In the genomic region with DNA sequence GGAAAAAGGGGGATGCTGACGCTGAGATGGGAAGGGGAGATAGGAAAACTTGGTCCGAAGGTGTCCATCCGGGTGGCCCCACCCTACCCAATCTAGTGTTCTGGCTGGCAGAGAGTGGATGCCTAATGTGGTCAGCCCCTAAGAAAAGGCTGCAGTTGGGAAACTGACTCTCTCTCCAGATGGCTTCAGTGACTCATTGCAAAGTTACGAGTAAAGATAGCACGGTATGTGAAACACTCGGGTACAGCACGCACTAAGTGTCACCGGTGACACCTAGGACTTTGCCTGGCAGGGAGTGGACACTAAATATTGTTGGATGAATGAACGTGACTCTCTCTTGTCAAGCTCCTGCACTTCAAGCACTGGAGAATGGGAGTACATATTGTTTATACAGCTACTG, we compare ENCODE assay signal across 27 mouse cellular contexts. TPM values are rescaled to one million over a fixed set of nuclear protein-coding genes. Genes with fewer than 3 reads are reported as not detected.
"Had no signal": no experiment of that assay in that cellular context is flagged by ENCODE, and none has a peak within 500 bp of the region (broad histone marks: within the 10 kb centered on the region; RNA-seq: fewer than 3 reads in every experiment).

No protein-coding gene starts in this region.

- H3K27ac ChIP-seq: kidney, embryonic 15.5 days; left cerebral cortex, adult 2 months; liver, embryonic 13.5 days; neural tube, embryonic 12.5 days; neural tube, embryonic 15.5 days; stomach, postnatal 0 days had no signal

- H3K9me3 ChIP-seq: kidney, embryonic 15.5 days; liver, embryonic 13.5 days; neural tube, embryonic 12.5 days; neural tube, embryonic 15.5 days had no signal

- H3K4me3 ChIP-seq: kidney, embryonic 15.5 days; left cerebral cortex, adult 2 months; liver, embryonic 13.5 days; neural tube, embryonic 12.5 days; neural tube, embryonic 15.5 days had no signal

- DNase-seq: kidney, postnatal 10 days; kidney, postnatal 36 days; layer of hippocampus, postnatal 36 days; liver, embryonic 13.5 days; lung, adult 2 months; lung, postnatal 14 days; lung, postnatal 4 days; midbrain, embryonic 14.5 days; right cerebral cortex, adult 18-20 months; right cerebral cortex, postnatal 14 days; right cerebral cortex, postnatal 4 days; thymus, adult 2 months; thymus, postnatal 14 days had no signal

- H3K4me2 ChIP-seq: kidney, embryonic 15.5 days; midbrain, embryonic 11.5 days; neural tube, embryonic 12.5 days; neural tube, embryonic 15.5 days had no signal

- H3K36me3 ChIP-seq: kidney, embryonic 15.5 days; liver, embryonic 13.5 days; neural tube, embryonic 12.5 days; neural tube, embryonic 15.5 days had no signal

- H3K9ac ChIP-seq: kidney, embryonic 15.5 days; liver, embryonic 13.5 days; neural tube, embryonic 12.5 days; neural tube, embryonic 15.5 days had no signal

RNA-seq across cellular contexts. Expression of a gene that starts 12.7 kb away (rescaled TPM):
- total RNA-seq: liver, adult 2 months; megakaryocyte progenitor cell, adult 5-6 weeks had no signal
- polyA plus RNA-seq: liver, adult 2 months; liver, embryonic 13.5 days; liver, embryonic 16.5 days had no signal

RNA-seq across cellular contexts. Expression of a gene that starts 33.3 kb away (rescaled TPM):
- total RNA-seq: liver, adult 2 months; megakaryocyte progenitor cell, adult 5-6 weeks; megakaryocyte-erythroid progenitor cell, adult 5-6 weeks; midbrain, postnatal 0 days had no signal
- polyA plus RNA-seq: kidney, embryonic 15.5 days; limb, embryonic 11.5 days; limb, embryonic 14.5 days; liver, adult 2 months; liver, embryonic 13.5 days; liver, embryonic 16.5 days; lung, adult 2 months; lung, embryonic 16.5 days; stomach, postnatal 0 days; thymus, adult 2 months had no signal
